Mouse (Mus musculus): ENCODE results near the gene Polrmt. TPM values are rescaled to one million over a fixed set of nuclear protein-coding genes. Genes with fewer than 3 reads are reported as not detected.

Polrmt gene
- polyA plus RNA-seq, 1 experiment, result not detected

DNA sequence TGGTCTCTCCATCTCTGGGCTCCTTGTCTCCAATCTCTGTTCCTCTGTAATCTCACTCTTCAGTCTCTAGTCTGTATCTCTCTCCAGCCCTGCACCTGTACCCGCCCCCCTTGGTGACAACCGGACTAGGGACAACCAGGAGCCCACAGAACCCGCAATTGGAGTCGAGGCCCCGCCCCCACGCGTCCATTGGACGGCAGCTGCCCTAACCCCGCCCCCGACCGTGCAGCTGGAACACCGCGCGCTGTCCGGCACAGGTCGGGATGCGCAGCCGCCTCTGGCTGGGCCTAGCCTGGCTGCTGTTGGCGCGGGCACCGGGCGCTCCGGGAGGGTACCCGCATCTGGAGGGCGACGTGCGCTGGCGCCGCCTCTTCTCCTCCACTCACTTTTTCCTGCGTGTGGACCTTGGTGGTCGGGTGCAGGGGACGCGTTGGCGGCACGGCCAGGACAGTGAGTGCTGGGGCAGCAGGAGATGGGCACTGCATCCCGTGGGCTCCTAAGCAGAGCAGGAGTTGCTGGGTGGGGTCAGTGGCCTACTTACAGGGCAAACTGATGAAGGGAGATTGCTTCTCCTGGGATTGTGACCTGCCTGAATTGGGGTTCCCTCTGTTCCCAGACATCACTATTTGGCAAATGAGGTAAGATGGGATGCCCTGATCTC is 8.6 kb upstream of the Polrmt start, which contains the start of gene Fgf22:
Fgf22 (plus strand) TSS at position 221 of the 661 bp plus-strand sequence.
- H3K4me3 ChIP-seq (ENCODE audit: insufficient read depth, low read depth, low read length), result peak within 1 kb of the TSS; percentile 53
- H3K4me1 ChIP-seq (ENCODE audit: control insufficient read depth, insufficient read depth, low read length), result peaks cover 6% of the 10 kb centered on the region
- TF ChIP-seq POLR2A (IDR thresholded peaks at IDR 0.05; ENCODE audit: insufficient read depth, low read depth, low read length), result no peak
- no peak for TF ChIP-seq CTCF (IDR thresholded peaks at IDR 0.05; ENCODE audit: insufficient read depth, low read depth, low read length)
- no peak within 1 kb of the TSS for H3K27ac ChIP-seq (ENCODE audit: insufficient read depth, low read depth, low read length)
- WGBS, result 1% methylated on average over 36 of the region's 36 CpGs

DNA sequence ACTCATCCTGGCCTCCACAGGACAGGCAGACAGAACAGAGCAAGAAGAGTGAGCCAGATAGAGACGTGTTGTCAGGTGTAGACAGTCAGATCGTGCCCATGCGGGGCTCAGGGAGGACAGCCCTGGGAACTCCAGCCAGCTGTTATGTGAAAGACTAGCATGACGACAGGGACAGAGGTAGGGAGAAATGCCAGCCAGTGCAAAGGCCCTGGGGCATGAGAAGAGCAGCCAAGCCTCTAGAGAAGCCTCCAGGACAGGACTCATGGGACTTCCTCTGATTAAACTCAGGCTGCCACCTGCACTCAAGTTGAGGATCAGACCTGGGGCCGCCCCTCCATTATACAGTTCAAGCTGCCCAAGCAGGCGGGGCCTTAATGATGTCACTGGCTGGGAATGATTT is 2.1 kb upstream of the Polrmt start:
- Histone ChIP-seq H3K4me1 (ENCODE audit: control insufficient read depth, insufficient read depth, low read length) (peaks cover 4% of the 10 kb centered on the region; the same call in 1 of the 2 replicates), H3K4me3 (ENCODE audit: insufficient read depth, low read depth, low read length) (no peak overlapping the region), H3K27ac (ENCODE audit: insufficient read depth, low read depth, low read length) (no peak overlapping the region)
- TF ChIP-seq POLR2A (IDR thresholded peaks at IDR 0.05; ENCODE audit: insufficient read depth, low read depth, low read length) (no peak), CTCF (IDR thresholded peaks at IDR 0.05; ENCODE audit: insufficient read depth, low read depth, low read length) (no peak)
- 81% methylated on average over 6 of the region's 6 CpGs for WGBS

DNA sequence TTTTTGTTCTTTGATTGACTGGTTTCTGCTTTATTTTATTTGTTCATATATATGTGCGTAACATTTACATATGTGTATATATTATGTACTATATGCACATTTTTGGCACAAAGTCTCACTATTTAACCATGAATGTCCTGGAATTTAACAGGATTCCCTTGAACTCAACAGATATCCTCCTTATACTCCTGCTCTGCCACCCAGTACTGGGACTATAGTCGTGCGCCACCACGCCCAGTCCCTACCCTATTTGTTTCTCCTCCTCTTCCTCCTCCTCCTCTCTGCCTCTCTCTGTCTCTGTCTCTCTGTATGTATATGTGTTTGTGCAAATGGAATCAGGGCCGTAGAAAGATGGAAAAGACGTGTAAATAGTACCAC is 382 bp upstream of the Polrmt start:
- H3K4me3 ChIP-seq (ENCODE audit: insufficient read depth, low read depth, low read length), result no peak overlapping the region
- no peak overlapping the region for H3K27ac ChIP-seq (ENCODE audit: insufficient read depth, low read depth, low read length)
- 18% methylated on average over 6 of the region's 6 CpGs for WGBS
- TF ChIP-seq POLR2A (IDR thresholded peaks at IDR 0.05; ENCODE audit: insufficient read depth, low read depth, low read length) (no peak), CTCF (IDR thresholded peaks at IDR 0.05; ENCODE audit: insufficient read depth, low read depth, low read length) (no peak)
- H3K4me1 ChIP-seq (ENCODE audit: control insufficient read depth, insufficient read depth, low read length), result peaks cover 4% of the 10 kb centered on the region; the same call in 1 of the 2 replicates

DNA sequence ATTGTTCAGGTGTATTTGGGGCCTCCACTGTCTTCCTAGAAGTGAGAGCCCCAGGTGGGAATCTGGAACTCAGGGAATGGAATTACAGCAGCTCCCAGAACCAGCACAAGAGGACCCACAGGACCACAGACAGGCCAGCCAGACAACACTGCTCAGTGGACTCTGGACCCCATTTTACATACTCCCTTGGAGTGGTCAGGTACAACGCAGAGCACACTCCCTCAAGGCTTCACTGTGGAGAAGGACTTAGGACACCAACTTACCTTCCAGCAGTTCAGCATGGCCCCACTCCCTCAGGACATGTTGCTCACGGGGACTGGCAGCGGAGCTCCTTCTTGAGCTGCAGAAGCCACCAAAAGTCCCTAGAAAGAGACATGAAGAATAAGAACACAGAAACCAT is 970 bp downstream of the Polrmt start:
- no peak overlapping the region for H3K27ac ChIP-seq (ENCODE audit: insufficient read depth, low read depth, low read length)
- WGBS, result 94% methylated on average over 3 of the region's 3 CpGs
- no peak for TF ChIP-seq CTCF (IDR thresholded peaks at IDR 0.05; ENCODE audit: insufficient read depth, low read depth, low read length)
- no peak for TF ChIP-seq POLR2A (IDR thresholded peaks at IDR 0.05; ENCODE audit: insufficient read depth, low read depth, low read length)
- H3K4me3 ChIP-seq (ENCODE audit: insufficient read depth, low read depth, low read length), result no peak overlapping the region
- peaks cover 4% of the 10 kb centered on the region; the same call in 1 of the 2 replicates for H3K4me1 ChIP-seq (ENCODE audit: control insufficient read depth, insufficient read depth, low read length)

DNA sequence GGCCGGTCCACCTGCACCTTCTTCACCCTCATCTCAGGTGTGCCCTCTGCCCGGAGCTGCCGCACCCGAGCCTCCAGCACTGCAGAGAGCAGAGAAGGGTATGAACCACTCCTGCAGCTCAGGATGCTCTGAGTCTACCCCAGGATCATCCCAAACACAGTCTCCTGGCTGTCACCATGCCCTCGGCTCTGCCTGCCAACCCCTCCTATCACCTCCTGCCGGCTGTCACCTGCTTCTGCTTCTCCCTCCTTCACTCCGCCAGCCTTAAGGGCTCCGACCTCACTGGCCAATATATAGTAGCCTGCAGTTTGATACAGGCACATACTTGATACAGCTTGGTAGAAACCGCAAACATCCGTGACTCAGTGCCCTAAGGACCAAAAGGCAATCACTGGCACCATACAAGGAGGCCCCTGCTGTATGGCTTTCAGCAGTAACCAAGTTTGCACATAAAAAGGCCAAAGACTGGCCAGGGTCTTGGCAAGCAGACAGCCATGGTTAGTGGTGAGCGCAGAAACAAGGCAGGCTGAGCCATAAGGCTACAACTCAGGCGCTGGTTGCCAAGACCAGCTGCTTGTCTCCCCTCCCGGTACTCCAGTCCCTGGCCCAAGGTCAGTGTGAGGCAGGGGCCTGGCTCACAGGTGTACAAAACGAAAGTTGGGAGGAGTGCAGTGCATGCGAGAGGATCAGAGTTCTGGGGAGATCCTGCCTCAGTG is 2.6 kb downstream of the Polrmt start:
- no peak overlapping the region for H3K4me3 ChIP-seq (ENCODE audit: insufficient read depth, low read depth, low read length)

DNA sequence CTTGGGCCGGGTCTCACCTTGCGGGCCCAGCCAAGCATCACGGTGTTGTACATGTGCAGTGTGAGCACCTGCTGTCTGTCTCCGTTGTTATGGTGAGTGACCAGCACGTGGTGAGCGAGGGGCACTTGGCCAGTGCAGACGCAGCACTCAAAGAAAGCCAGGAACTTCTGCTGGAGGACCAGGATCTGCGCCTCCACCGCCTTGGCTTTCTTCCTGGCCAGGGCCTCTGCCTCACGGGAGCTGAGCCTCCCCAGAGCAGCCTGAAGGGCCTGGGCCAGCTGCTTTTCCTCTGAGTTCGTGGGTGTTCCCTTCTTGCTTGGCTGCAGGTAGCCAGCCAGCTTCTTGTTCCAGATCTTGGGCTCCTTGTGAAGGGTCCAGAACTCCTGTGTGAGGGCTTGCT is 3.2 kb downstream of the Polrmt start:
- 87% methylated on average over 11 of the region's 11 CpGs for WGBS
- no peak for TF ChIP-seq CTCF (IDR thresholded peaks at IDR 0.05; ENCODE audit: insufficient read depth, low read depth, low read length)
- no peak for TF ChIP-seq POLR2A (IDR thresholded peaks at IDR 0.05; ENCODE audit: insufficient read depth, low read depth, low read length)
- Histone ChIP-seq H3K4me1 (ENCODE audit: control insufficient read depth, insufficient read depth, low read length) (peaks cover 4% of the 10 kb centered on the region; the same call in 1 of the 2 replicates), H3K4me3 (ENCODE audit: insufficient read depth, low read depth, low read length) (no peak overlapping the region), H3K27ac (ENCODE audit: insufficient read depth, low read depth, low read length) (no peak overlapping the region)

More for the DNA sequence above, 2.6 kb downstream of the Polrmt start:
- Histone ChIP-seq H3K27ac (ENCODE audit: insufficient read depth, low read depth, low read length) (no peak overlapping the region), H3K4me1 (ENCODE audit: control insufficient read depth, insufficient read depth, low read length) (peaks cover 4% of the 10 kb centered on the region; the same call in 1 of the 2 replicates)
- no peak for TF ChIP-seq POLR2A (IDR thresholded peaks at IDR 0.05; ENCODE audit: insufficient read depth, low read depth, low read length)
- no peak for TF ChIP-seq CTCF (IDR thresholded peaks at IDR 0.05; ENCODE audit: insufficient read depth, low read depth, low read length)
- WGBS, result 89% methylated on average over 15 of the region's 15 CpGs

DNA sequence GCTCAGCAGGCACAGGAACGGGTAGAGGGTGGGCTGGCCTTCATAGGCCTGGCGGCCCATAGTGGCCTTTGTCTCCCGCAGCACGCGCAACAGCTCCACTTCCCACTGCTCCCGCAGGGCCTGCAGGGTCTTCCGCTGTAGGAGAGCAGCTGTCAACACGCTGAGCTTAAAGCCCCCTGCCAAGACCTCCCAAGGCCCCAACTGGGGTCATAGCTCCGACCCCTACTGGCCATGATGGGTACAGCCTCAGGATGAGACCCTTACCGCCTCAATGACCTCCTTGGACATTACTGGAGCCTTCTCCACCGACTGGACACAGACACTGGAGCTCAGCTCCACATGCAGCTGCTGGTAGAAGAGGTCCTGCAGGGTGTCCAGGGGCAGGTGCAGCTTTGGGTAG is 5.5 kb downstream of the Polrmt start:
- TF ChIP-seq POLR2A (IDR thresholded peaks at IDR 0.05; ENCODE audit: insufficient read depth, low read depth, low read length) (no peak), CTCF (IDR thresholded peaks at IDR 0.05; ENCODE audit: insufficient read depth, low read depth, low read length) (no peak)
- Histone ChIP-seq H3K27ac (ENCODE audit: insufficient read depth, low read depth, low read length) (no peak overlapping the region), H3K4me3 (ENCODE audit: insufficient read depth, low read depth, low read length) (no peak overlapping the region), H3K4me1 (ENCODE audit: control insufficient read depth, insufficient read depth, low read length) (peaks cover 4% of the 10 kb centered on the region; the same call in 1 of the 2 replicates)
- WGBS, result 51% methylated on average over 11 of the region's 11 CpGs

DNA sequence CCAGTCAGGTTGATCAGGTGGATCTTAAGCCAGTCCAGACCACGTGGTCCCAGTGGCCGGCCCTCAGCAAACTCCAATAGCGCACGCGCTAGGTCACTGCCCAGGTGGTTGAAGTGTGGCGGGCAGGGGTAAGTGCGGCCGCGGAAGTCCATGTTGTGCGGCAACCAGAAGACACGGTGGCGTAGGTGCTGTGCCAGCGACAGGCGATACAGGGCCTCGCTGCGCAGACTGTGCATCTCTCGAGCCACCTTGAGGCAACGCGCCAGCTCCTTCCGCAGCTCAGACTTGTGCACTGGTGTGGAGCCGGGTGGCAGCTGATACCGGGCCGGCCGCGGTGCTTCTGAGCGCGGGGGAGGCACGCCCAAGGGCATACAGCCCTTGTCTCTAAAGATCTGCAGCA is 7.1 kb downstream of the Polrmt start:
- H3K4me3 ChIP-seq (ENCODE audit: insufficient read depth, low read depth, low read length), result no peak overlapping the region
- TF ChIP-seq CTCF (IDR thresholded peaks at IDR 0.05; ENCODE audit: insufficient read depth, low read depth, low read length) (no peak), POLR2A (IDR thresholded peaks at IDR 0.05; ENCODE audit: insufficient read depth, low read depth, low read length) (no peak)
- no peaks in the 10 kb centered on the region for H3K4me1 ChIP-seq (ENCODE audit: control insufficient read depth, insufficient read depth, low read length)
- WGBS, result 96% methylated on average over 28 of the region's 28 CpGs
- H3K27ac ChIP-seq (ENCODE audit: insufficient read depth, low read depth, low read length), result no peak overlapping the region

DNA sequence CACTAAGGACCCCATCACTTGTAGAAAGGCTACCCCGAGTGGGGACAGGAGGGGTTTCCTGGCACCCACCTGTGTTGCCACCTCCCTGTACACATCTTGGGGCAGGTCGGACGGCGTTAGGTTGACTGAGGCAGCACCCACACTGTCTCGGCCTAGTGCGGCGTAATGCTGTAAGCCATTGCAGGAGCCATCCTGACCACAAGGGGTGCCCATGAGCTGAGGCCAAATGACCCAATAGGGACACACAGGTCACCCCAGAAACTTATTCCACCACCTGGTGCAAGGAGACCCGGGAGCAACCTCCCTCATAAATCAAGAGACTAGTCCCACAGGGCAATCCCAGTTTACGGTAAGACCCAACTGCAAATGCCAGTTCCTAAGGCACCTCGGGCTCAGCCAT is 8.1 kb downstream of the Polrmt start:
- TF ChIP-seq POLR2A (IDR thresholded peaks at IDR 0.05; ENCODE audit: insufficient read depth, low read depth, low read length), result no peak
- TF ChIP-seq CTCF (IDR thresholded peaks at IDR 0.05; ENCODE audit: insufficient read depth, low read depth, low read length), result peak; percentile 35; the same call in 1 of the 2 replicates
- Histone ChIP-seq H3K27ac (ENCODE audit: insufficient read depth, low read depth, low read length) (no peak overlapping the region), H3K4me3 (ENCODE audit: insufficient read depth, low read depth, low read length) (no peak overlapping the region), H3K4me1 (ENCODE audit: control insufficient read depth, insufficient read depth, low read length) (no peaks in the 10 kb centered on the region)
- 86% methylated on average over 10 of the region's 10 CpGs for WGBS

All from olfactory bulb, adult 2 months (tissue).